Mouse (Mus musculus) monocyte, adult 5-6 weeks (primary cell): ENCODE results near the gene Gmppb. TPM values are rescaled to one million over a fixed set of nuclear protein-coding genes. Genes with fewer than 3 reads are reported as not detected.
A peak's percentile ranks its signal among the peaks of the same experiment; 100 is the strongest.

Experiments
- ATAC-seq: fragments of 153-309, 156-312 bp; replicated peaks from 2 replicates; pipeline ENCODE4 v1.8.0; 2017; ENCODE audit warnings: mild to moderate bottlenecking; ENCODE audit not compliant: low TSS enrichment, insufficient number of reproducible peaks, severe bottlenecking, poor library complexity, low FRiP score
- total RNA-seq: library from RNA; stranded (forward); fragments of 200-1000, 200-491, 200-594 nt; gene quantifications from 3 replicates; pipeline ENCODE4 v1.2.3, GENCODE M21; 2017

The Gmppb gene
- total RNA-seq, 1 experiment from 2014 or later = 15.8 TPM

GRCm38 (mm10) chr9:108069007-108069406, 20.0 kb downstream of the Gmppb start:
- ATAC-seq = no peak

GRCm38 (mm10) chr9:108069529-108069928, 20.5 kb downstream of the Gmppb start:
- ATAC-seq = no peak

GRCm38 (mm10) chr9:108071801-108072200, 22.8 kb downstream of the Gmppb start:
- ATAC-seq = no peak

DNA sequence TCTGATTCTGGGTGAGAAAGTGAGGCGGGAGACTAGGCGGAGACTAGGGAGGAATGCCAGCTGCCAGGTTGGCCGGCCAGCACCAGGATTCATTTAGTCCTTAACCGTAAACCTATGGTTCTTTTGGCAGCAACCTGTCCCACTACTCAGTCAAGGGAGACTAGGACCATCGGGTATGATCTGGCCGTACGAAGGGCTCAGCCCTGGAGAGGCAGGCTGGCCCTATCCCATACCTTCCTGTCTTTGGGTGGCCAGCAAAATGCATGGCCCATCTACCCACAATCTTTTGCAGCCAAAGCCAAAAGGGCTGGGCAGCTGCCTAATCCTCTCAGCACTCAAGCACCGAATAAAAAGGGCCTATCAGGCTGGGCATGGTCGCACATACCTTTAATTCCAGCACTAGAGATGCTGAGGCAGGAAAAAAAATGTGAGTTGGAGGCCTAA, 23.5 kb downstream of the Gmppb start:
- no peak for ATAC-seq

DNA sequence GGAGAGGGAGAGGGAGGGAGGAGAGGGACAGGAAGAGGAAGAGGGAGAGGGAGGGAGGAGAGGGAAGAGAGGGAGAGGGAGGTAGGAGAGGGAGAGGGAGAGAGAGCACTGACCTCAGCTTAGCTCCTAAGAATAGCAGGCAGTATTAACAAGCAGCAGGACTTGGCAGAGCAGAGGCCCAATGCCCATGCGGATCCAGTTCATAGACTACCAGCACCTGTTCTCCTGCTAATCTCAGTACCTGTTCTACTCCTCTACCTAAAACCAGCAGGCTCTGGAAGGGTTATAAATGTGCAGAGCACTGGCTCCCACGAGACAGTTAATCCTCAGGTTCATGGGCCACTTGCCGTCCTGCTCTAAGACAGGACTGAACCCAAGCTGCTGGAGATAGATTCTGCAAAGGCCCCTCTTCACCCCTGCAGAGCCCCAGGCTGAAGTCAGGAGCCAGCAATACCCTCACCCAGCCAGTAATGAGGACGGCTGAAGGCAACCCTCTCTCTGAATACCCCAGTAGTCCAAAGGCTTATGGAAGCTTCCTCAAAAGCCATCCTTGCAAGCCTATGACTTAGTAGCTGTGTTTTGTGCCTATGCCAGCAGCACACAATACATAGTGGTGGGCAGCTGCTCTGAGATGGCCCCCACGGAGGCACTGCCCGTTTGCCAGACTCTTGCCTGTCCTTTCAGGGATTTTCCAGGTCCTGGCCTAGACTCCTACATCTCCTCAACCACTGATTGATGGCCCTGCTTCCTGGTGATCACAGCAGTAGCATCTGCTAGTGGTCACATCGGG, 24.3 kb downstream of the Gmppb start:
- no peak for ATAC-seq

DNA sequence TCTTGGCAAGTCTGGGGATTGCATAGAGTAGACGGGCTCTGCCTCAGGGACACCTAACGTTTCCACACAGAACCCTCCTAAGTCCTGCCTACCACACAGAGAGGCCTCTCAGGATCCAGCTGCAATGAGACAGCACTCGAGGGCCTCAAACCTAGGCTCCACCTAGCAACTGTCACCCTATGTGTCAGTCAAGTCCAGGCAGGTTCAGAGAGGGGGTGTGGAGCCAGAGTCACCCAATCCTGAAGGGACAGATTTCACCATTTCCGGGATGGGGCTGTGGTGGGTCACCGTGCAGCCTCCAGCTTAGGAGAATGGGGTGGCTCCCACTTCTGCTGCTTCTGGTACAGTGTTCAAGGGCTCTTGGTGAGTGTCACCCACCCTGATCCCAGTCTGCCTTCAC, 31.1 kb downstream of the Gmppb start, which contains the start of gene Mst1:
Mst1 (plus strand) TSS at position 269 of the 400 bp plus-strand sequence.
- ATAC-seq = no peak

DNA sequence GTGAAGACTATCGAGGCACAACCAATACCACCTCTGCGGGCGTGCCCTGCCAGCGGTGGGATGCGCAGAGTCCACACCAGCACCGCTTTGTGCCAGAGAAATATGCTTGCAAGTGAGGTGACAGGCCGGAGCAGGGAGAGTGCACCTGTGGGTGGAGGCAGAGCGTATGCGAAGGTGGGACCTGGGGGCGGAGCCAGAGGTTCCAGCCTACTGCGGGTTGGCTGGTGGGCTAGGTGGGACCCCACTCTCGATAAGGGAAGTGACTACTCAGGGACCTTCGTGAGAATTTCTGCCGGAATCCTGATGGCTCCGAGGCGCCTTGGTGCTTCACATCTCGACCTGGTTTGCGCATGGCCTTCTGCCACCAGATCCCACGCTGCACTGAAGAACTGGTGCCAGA, 33.5 kb downstream of the Gmppb start:
- no peak for ATAC-seq

- no peak for ATAC-seq
These were observed 34.0 kb downstream of the Gmppb start, which contains the start of gene Rnf123 for GRCm38 (mm10) chr9:108082988-108083431. Gene Rnf123 (minus strand): TSS chr9:108083346.

DNA sequence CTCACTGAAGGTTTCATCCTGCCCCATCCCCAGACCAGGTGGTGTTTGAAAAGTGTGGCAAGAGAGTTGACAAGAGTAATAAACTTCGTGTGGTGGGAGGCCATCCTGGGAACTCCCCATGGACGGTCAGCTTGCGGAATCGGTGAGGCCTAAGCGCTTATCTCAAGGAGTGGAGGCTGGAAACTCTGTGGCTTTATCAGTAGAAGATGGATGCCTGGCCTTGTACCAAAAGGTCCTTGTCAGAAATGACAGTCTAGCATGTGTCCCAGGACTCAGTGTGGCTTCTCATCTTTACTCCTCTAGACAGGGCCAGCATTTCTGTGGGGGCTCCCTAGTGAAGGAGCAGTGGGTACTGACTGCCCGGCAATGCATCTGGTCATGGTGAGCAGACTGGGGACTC, 34.5 kb downstream of the Gmppb start:
- ATAC-seq = no peak

DNA sequence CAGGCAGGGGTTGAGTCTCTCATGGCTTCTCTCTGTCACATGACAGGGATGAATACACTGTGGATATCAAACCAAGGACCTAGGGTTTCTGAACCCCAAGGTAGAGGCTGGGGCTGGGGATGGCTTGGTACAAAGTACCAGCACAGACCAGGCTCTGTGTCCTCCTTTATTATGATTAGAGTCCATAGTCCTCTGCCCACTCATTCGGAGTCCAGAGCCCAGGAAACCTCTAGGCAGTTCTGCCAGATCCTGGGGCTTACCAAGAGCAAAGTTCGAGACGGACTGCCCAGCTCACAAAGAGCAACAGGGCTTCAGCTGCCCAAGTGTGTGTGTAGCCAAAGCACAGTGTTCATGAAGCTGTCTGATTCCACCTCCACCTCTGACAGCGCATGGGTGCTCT, 36.2 kb downstream of the Gmppb start:
- no peak for ATAC-seq

- ATAC-seq = no peak
These were observed 41.6 kb downstream of the Gmppb start for GRCm38 (mm10) chr9:108090611-108091120.

- ATAC-seq = no peak
These were observed 44.5 kb downstream of the Gmppb start for GRCm38 (mm10) chr9:108093586-108093985.

DNA sequence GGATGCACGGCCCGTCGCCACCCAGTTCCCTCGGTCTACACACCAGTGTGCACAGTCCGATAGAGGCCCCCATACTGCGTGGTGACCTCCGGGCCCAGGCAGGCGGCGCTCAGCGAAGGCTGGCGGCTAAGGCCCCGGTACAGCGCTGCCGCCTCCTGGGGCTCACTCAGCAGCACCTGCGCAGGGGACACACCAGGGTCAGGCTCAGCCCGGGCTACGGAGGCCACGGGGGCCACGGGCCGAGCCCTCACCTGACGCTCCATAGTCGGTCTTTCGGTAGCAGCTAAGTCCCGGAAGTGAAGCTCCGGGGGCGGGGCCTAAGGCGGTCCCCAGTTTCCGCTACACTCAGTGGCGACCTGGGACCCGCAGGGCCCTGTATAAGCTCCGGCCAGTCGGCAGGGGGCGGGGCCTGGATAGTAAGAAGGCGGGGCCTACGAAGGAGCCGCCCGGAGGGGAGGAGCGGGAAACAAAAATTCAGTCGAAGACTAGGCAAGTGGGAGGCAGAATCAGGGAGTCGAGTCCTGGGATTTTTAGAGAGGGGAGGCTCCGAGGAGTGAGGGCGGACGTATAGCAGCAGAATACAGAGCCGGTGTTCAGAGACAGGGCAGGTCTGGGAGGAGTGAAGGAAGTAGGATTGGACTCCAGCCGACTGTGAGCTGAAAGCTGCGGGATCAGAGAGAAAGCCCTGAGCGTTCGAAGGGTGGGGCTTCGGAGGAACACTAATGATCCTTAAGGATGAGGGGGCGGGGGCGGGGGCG, 45.3 kb downstream of the Gmppb start, which contains the start of gene Apeh:
Apeh (minus strand) TSS at position 423 of the 758 bp plus-strand sequence.
- peak; percentile 91 for ATAC-seq

DNA sequence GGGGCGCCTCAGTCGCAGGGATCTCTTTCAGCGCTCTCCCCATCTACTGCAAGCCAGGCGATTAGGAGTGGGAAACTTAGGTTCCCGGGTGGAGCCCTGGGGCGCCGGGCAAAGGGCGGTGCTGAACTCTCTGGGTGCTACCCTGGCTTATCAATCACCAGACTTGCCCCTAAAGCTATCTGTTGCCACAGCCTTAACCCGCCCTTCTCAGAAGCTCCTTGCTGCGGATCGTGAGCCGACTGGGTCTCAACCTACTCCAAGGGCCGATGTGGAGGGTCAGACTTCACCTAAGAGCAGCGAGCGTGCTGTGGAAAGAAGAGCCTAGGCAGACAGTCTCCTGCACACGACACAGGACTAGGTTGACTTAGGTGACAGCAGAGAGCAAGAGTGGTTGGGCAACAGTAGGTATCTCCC, 46.0 kb downstream of the Gmppb start:
- ATAC-seq = no peak

DNA sequence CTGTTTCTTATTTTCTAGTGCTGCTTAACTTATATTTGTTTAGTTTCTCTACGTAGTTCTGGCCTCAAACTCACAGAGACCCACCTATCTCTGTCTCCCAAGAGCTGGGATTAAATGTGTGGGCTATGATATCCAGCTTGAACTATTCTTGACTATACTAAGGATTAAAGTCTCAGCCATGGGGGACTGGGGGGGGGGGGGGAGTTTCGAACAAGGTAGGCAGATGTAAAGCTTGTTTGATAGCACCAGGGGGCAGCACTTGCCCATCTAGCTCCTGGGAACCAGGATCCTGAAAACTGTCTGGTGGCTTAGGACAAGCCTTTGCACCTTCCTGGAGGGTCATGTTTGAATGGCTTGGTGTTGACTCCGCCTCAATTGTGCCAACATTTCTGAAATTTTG, 46.5 kb downstream of the Gmppb start:
- ATAC-seq = no peak

GRCm38 (mm10) chr9:108095949-108096712, 47.1 kb downstream of the Gmppb start:
- no peak for ATAC-seq

DNA sequence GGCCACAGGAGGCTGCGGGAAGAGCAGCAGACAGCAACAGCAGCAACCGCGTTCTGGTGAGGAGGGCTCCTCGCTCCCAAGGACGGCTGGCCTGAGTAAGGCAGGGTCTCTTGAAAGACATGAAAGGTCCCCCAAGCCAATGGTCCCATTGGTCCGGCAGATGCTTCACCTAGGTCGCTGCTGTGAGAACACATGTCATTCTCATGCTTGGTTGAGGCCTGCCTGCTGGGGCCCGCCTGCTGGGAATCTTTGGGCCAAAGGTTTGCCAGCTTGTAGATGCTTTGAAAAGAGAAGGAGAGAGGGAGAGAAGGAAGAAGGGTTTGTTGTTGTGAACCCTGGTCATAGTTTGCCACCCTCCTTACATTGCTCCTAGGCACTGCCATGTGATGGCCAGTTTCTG, 50.6 kb downstream of the Gmppb start:
- no peak for ATAC-seq
